Mouse (Mus musculus): Measurements from ENCODE around the gene C530008M17Rik.
"Not testable (repeated sequence)": the region's sequence is repeated elsewhere in the genome, so short reads cannot be mapped to it uniquely, and the experiment has no call there.

C530008M17Rik gene

GRCm38 (mm10) chr5:76910807-76911206 is 254.5 kb downstream of the C530008M17Rik start:
- no peak for DNase-seq

- not testable (repeated sequence) for DNase-seq
These were observed 256.2 kb downstream of the C530008M17Rik start for GRCm38 (mm10) chr5:76912522-76912921.

GRCm38 (mm10) chr5:76922833-76923232 is 266.5 kb downstream of the C530008M17Rik start:
- no peak for DNase-seq
